Mouse (Mus musculus) kidney, postnatal 25 days (tissue): ENCODE measurements at regions not wholly inside any gene's neighbourhood (a gene's known extent, or its start where the extent isn't known, plus 50 kb on each side); places are given as distances from the start of the nearest gene placed in this dataset.
A peak's percentile ranks its signal among the peaks of the same experiment; 100 is the strongest.

Experiments
- DNase-seq, 2 experiments: peaks; one replicate each; pipeline ENCODE4 v3.0.0; 2021; ENCODE audit warnings: mixed read lengths in 2 of 2

GRCm38 (mm10) chr1:184453673-184454072, 278.7 kb downstream of the Hlx start:
- no peak for DNase-seq

- DNase-seq = no peak
These were observed 279.4 kb downstream of the Hlx start for GRCm38 (mm10) chr1:184453061-184453460.

GRCm38 (mm10) chr1:184451686-184452085, 280.7 kb downstream of the Hlx start:
- no peak for DNase-seq

GRCm38 (mm10) chr1:184449007-184449406, 283.4 kb downstream of the Hlx start:
- no peak for DNase-seq

- peak; percentile 70 to 82 for DNase-seq
These were observed 284.5 kb downstream of the Hlx start for GRCm38 (mm10) chr1:184447911-184448310.

- DNase-seq = no peak
These were observed 285.2 kb downstream of the Hlx start for GRCm38 (mm10) chr1:184447161-184447667.

- no peak for DNase-seq
These were observed 288.2 kb downstream of the Hlx start for GRCm38 (mm10) chr1:184444189-184444588.

- DNase-seq = no peak
These were observed 289.7 kb downstream of the Hlx start for GRCm38 (mm10) chr1:184442701-184443100.

- DNase-seq = no peak
These were observed 291.3 kb downstream of the Hlx start for GRCm38 (mm10) chr1:184441005-184441557.

GRCm38 (mm10) chr1:184439506-184439905, 292.9 kb downstream of the Hlx start:
- DNase-seq = peak in 1 of 2 experiments; percentile 21

- DNase-seq = no peak
These were observed 296.0 kb downstream of the Hlx start for GRCm38 (mm10) chr1:184436387-184436786.

- DNase-seq = no peak
These were observed 303.8 kb downstream of the Hlx start for GRCm38 (mm10) chr1:184428612-184429011.

- DNase-seq = peak in 1 of 2 experiments; percentile 46
These were observed 304.4 kb downstream of the Hlx start for GRCm38 (mm10) chr1:184428035-184428434.

- no peak for DNase-seq
These were observed 306.7 kb downstream of the Hlx start for GRCm38 (mm10) chr1:184425694-184426093.

- DNase-seq = no peak
These were observed 308.4 kb downstream of the Hlx start for GRCm38 (mm10) chr1:184424035-184424434.

- no peak for DNase-seq
These were observed 319.8 kb downstream of the Hlx start for GRCm38 (mm10) chr1:184412596-184412995.

- DNase-seq = no peak
These were observed 321.4 kb downstream of the Hlx start for GRCm38 (mm10) chr1:184411066-184411465.

GRCm38 (mm10) chr1:184409986-184410385, 322.4 kb downstream of the Hlx start:
- DNase-seq = no peak

- DNase-seq = no peak
These were observed 329.4 kb downstream of the Hlx start for GRCm38 (mm10) chr1:184402985-184403384.

- DNase-seq = peak; percentile 46 to 69
These were observed 337.2 kb downstream of the Hlx start for GRCm38 (mm10) chr1:184395215-184395614.

GRCm38 (mm10) chr1:184394559-184395194, 337.7 kb downstream of the Hlx start:
- no peak for DNase-seq

GRCm38 (mm10) chr1:184384088-184384823, 348.2 kb downstream of the Hlx start:
- no peak for DNase-seq

- no peak for DNase-seq
These were observed 344.6 kb upstream of the 1700056E22Rik start for GRCm38 (mm10) chr1:184378665-184379064.

GRCm38 (mm10) chr1:184365026-184365425, 330.9 kb upstream of the 1700056E22Rik start:
- DNase-seq = no peak
